Mouse (Mus musculus) stomach, postnatal 0 days (tissue): ENCODE results near the gene Cdcp2.

ENCODE experiments used
- CTCF ChIP-seq: IDR thresholded peaks from 2 replicates; pipeline ENCODE4 v1.5.1; 2016; ENCODE audit warnings: antibody characterized with exemption, low read depth, mild to moderate bottlenecking, moderate library complexity
- EP300 ChIP-seq: optimal IDR thresholded peaks from 2 replicates; pipeline ENCODE3; 2016; ENCODE audit warnings: antibody characterized with exemption

- no peak for TF ChIP-seq CTCF
- TF ChIP-seq EP300, result no peak
Measured at GRCm38 (mm10) chr4:107058781-107059180, 37.9 kb upstream of the Cdcp2 start.
